Mouse (Mus musculus): ENCODE results near the gene Clic3. TPM values are rescaled to one million over a fixed set of nuclear protein-coding genes. Genes with fewer than 3 reads are reported as not detected.

Gene Clic3
- polyA plus RNA-seq, 1 experiment from 2014 or later, result 1.4 TPM

DNA sequence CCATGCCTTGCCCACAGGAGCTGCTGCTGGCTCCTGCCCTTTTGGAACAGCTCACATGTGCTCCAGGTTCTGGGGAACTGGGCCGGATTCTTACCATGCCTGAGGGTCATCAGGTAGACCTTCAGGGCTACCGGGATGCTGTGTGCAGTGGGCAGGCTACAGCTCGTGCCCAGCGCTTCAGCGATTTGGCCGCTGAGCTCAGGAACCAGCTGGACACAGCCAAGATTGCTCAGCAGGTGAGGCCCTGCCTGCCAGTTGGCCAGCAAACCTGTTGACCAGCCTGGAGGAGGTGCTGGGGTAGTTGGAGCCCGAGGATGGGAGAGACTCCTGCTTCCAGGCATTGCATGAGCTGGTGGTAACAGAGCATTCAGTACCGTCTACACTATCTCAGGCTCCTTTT lies 22.3 kb upstream of the Clic3 start:
- WGBS (ENCODE audit: insufficient replicate concordance), result 87% methylated on average over 8 of the region's 8 CpGs
- H3K9ac ChIP-seq (replicated peaks), result no peak overlapping the region
- no peak overlapping the region for H3K27ac ChIP-seq (ENCODE audit: low read depth)
- no peaks in the 10 kb centered on the region for H3K9me3 ChIP-seq (ENCODE audit: low read length)
- peaks cover 1% of the 10 kb centered on the region; the same call in 1 of the 2 replicates for H3K4me1 ChIP-seq (ENCODE audit: insufficient read depth)
- H3K4me2 ChIP-seq (ENCODE audit: low read depth, low read length), result no peak overlapping the region
- H3K27me3 ChIP-seq (ENCODE audit: insufficient read depth, low read length), result no peaks in the 10 kb centered on the region
- TF ChIP-seq CTCF (IDR thresholded peaks at IDR 0.05; ENCODE audit: low read depth), result no peak
- no peak for TF ChIP-seq EP300 (IDR thresholded peaks at IDR 0.05; ENCODE audit: low read depth)
- DNase-seq (no peak), ATAC-seq (no peak)
- no peak overlapping the region for H3K4me3 ChIP-seq (ENCODE audit: low read depth, low read length)
- H3K36me3 ChIP-seq (replicated peaks; ENCODE audit: insufficient read depth, low read length), result no peaks in the 10 kb centered on the region

DNA sequence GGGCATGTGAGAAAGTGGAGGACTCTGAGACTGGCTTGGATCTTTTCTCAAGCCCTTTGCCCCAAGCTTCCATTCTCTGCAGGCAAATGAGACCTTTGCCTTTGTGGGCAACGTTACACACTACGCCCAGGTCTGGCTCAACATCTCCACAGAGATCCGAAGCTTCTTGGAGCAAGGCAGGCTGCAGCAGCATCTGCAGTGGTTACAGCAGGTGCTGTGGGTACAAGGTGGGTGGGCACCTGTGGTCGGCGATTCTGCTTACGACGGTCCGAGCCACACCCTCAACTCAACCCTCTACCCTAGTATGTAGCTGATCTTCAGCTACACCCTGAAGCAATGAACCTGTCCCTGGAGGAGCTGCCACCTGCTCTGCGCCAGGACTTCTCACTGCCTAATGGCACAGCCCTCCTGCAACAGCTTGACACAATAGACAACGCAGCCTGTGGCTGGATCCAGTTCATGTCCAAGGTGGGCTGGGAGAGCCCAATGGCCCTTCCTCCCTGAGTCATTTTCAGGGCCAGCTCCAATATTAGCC lies 20.3 kb upstream of the Clic3 start:
- ATAC-seq (no peak), DNase-seq (no peak)
- H3K4me1 ChIP-seq (ENCODE audit: insufficient read depth), result no peaks in the 10 kb centered on the region
- no peaks in the 10 kb centered on the region for H3K27me3 ChIP-seq (ENCODE audit: insufficient read depth, low read length)
- H3K9ac ChIP-seq (replicated peaks), result no peak overlapping the region
- no peak overlapping the region for H3K4me3 ChIP-seq (ENCODE audit: low read depth, low read length)
- 88% methylated on average over 10 of the region's 10 CpGs for WGBS (ENCODE audit: insufficient replicate concordance)
- no peak overlapping the region for H3K27ac ChIP-seq (ENCODE audit: low read depth)
- no peaks in the 10 kb centered on the region for H3K9me3 ChIP-seq (ENCODE audit: low read length)
- no peak overlapping the region for H3K4me2 ChIP-seq (ENCODE audit: low read depth, low read length)
- H3K36me3 ChIP-seq (replicated peaks; ENCODE audit: insufficient read depth, low read length), result 0 out of 2 replicates have a peak, but pooled peaks cover 2% of the 10 kb centered on the region
- no peak for TF ChIP-seq CTCF (IDR thresholded peaks at IDR 0.05; ENCODE audit: low read depth)
- TF ChIP-seq EP300 (IDR thresholded peaks at IDR 0.05; ENCODE audit: low read depth), result no peak

DNA sequence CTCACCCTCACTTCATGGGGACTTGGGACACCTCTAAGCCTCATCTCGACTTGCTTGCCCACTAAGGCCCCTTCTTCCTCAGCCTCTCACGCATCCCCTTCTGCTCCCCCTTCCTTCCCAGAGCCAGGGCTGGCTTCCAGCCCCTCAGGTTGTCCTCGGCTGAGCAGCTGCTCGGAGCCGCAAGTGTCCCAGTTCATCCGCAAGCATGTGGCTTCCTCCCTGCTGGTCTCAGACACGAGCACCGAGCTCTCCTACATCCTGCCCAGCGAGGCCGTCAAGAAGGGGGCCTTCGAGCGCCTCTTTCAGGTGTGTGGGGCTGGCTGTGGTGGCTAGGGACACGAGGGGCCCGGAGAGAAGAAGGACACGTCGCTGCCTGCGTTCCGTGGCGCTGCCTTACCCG lies 15.6 kb upstream of the Clic3 start:
- H3K4me2 ChIP-seq (ENCODE audit: low read depth, low read length), result no peak overlapping the region
- no peak overlapping the region for H3K9ac ChIP-seq (replicated peaks)
- H3K4me3 ChIP-seq (ENCODE audit: low read depth, low read length), result no peak overlapping the region
- no peaks in the 10 kb centered on the region for H3K27me3 ChIP-seq (ENCODE audit: insufficient read depth, low read length)
- H3K4me1 ChIP-seq (ENCODE audit: insufficient read depth), result no peaks in the 10 kb centered on the region
- no peak for ATAC-seq
- H3K9me3 ChIP-seq (ENCODE audit: low read length), result no peaks in the 10 kb centered on the region
- no peak for DNase-seq
- 82% methylated on average over 20 of the region's 20 CpGs for WGBS (ENCODE audit: insufficient replicate concordance)
- no peak for TF ChIP-seq EP300 (IDR thresholded peaks at IDR 0.05; ENCODE audit: low read depth)
- TF ChIP-seq CTCF (IDR thresholded peaks at IDR 0.05; ENCODE audit: low read depth), result no peak
- H3K36me3 ChIP-seq (replicated peaks; ENCODE audit: insufficient read depth, low read length), result peaks cover 7% of the 10 kb centered on the region; the same call in 1 of the 2 replicates
- no peak overlapping the region for H3K27ac ChIP-seq (ENCODE audit: low read depth)

DNA sequence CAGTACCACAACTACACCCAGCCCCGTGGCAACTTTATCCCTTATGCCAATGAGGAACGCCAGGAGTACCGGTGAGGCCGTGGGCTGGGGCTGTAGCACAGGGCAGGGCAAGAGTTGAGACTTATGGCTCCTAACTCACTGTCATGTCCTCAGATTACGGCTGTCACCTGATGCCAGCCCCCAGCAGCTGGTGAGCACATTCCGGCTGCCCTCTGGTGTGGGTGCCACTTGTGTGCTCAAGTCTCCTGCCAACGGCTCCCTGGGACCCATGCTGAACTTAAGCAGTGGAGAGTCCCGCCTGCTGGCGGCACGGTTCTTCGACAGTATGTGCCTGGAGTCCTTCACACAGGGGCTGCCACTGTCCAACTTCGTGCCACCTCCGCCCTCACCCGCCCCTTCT lies 14.0 kb upstream of the Clic3 start:
- Histone ChIP-seq H3K4me2 (ENCODE audit: low read depth, low read length) (no peak overlapping the region), H3K9me3 (ENCODE audit: low read length) (no peaks in the 10 kb centered on the region), H3K27ac (ENCODE audit: low read depth) (no peak overlapping the region), H3K4me1 (ENCODE audit: insufficient read depth) (no peaks in the 10 kb centered on the region), H3K4me3 (ENCODE audit: low read depth, low read length) (no peak overlapping the region), H3K36me3 (replicated peaks; ENCODE audit: insufficient read depth, low read length) (peaks cover 7% of the 10 kb centered on the region; the same call in 1 of the 2 replicates), H3K9ac (replicated peaks) (no peak overlapping the region), H3K27me3 (ENCODE audit: insufficient read depth, low read length) (no peaks in the 10 kb centered on the region)
- no peak for ATAC-seq
- WGBS (ENCODE audit: insufficient replicate concordance), result 89% methylated on average over 14 of the region's 14 CpGs
- no peak for DNase-seq
- TF ChIP-seq EP300 (IDR thresholded peaks at IDR 0.05; ENCODE audit: low read depth) (no peak), CTCF (IDR thresholded peaks at IDR 0.05; ENCODE audit: low read depth) (no peak)

DNA sequence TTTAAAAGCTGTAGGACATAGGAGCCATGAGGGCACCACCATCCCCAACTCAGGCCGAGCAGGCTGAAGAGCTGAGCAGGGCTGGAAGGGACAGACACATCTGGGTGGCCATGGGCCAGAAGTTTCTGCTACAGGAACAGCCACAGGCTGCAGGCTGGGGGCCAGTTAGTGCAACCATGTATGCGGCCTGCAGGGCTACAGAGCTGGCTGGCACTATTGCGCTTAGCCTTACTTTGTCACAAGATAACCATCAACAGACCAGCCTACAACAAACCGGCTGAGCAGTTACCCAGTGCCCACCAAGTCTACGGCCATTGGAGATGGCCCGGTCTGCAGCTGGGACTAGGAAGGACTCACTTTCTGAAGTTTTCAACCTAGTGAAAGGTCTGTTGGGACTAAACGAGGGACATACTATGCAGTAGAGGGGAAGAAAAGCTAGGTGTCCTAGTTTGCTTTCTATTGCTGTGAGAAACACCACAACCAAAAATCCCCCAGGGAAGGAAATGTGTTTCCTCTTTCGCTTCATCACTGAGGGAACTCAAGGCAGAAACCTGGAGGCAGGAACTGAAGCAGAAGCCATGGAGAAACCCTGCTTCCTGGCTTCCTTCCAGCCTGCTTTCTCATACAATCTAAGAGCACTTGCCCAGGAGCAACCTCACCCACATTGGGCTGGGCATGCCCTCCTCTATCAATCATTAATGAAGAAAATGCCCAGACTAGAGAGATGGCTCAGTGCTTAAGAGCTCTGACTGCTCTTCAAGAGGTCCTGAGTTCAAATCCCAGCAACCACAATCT lies 5.6 kb upstream of the Clic3 start:
- WGBS (ENCODE audit: insufficient replicate concordance), result 58% methylated on average over 8 of the region's 8 CpGs
- ATAC-seq, result no peak
- peaks cover 4% of the 10 kb centered on the region; the same call in 1 of the 2 replicates for H3K4me1 ChIP-seq (ENCODE audit: insufficient read depth)
- no peak for DNase-seq
- H3K4me3 ChIP-seq (ENCODE audit: low read depth, low read length), result no peak overlapping the region
- H3K36me3 ChIP-seq (replicated peaks; ENCODE audit: insufficient read depth, low read length), result no peaks in the 10 kb centered on the region
- no peak overlapping the region for H3K9ac ChIP-seq (replicated peaks)
- no peaks in the 10 kb centered on the region for H3K27me3 ChIP-seq (ENCODE audit: insufficient read depth, low read length)
- H3K4me2 ChIP-seq (ENCODE audit: low read depth, low read length), result no peak overlapping the region
- no peak for TF ChIP-seq EP300 (IDR thresholded peaks at IDR 0.05; ENCODE audit: low read depth)
- no peak for TF ChIP-seq CTCF (IDR thresholded peaks at IDR 0.05; ENCODE audit: low read depth)
- no peaks in the 10 kb centered on the region for H3K9me3 ChIP-seq (ENCODE audit: low read length)
- no peak overlapping the region for H3K27ac ChIP-seq (ENCODE audit: low read depth)

DNA sequence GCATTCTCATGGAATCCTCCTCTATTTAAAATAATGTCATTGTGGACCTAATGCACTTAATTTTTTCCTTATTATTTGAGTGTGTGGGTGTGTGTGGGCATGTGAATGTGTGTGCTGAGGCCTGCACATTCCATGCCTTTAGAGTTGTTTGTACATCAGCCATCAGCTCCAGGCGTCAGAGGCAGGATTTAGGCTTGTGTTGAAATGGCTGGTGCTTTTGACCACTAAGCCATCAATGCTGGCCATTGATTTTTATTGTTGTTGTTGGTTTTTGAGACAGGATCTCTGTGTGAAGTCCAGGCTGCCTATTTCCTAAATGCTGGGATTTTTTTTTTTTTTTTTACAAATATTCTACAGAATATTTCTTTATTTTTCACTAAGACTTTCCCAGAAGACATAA lies 3.7 kb upstream of the Clic3 start:
- Histone ChIP-seq H3K4me2 (ENCODE audit: low read depth, low read length) (no peak overlapping the region), H3K9ac (replicated peaks) (no peak overlapping the region), H3K4me3 (ENCODE audit: low read depth, low read length) (no peak overlapping the region), H3K4me1 (ENCODE audit: insufficient read depth) (peaks cover 4% of the 10 kb centered on the region; the same call in 1 of the 2 replicates), H3K9me3 (ENCODE audit: low read length) (no peaks in the 10 kb centered on the region), H3K36me3 (replicated peaks; ENCODE audit: insufficient read depth, low read length) (0 out of 2 replicates have a peak, but pooled peaks cover 3% of the 10 kb centered on the region), H3K27me3 (ENCODE audit: insufficient read depth, low read length) (no peaks in the 10 kb centered on the region), H3K27ac (ENCODE audit: low read depth) (no peak overlapping the region)
- no peak for TF ChIP-seq EP300 (IDR thresholded peaks at IDR 0.05; ENCODE audit: low read depth)
- TF ChIP-seq CTCF (IDR thresholded peaks at IDR 0.05; ENCODE audit: low read depth), result no peak
- DNase-seq, result no peak
- 61% methylated on average over 1 of the region's 1 CpGs for WGBS (ENCODE audit: insufficient replicate concordance)
- peak; percentile 85 for ATAC-seq
